Mouse (Mus musculus): ENCODE data around the gene Rln3. TPM values are rescaled to one million over a fixed set of nuclear protein-coding genes. Genes with fewer than 3 reads are reported as not detected.
"Not testable (repeated sequence)": the region's sequence is repeated elsewhere in the genome, so short reads cannot be mapped to it uniquely, and the experiment has no call there.

Rln3 gene
- polyA plus RNA-seq, 1 experiment from 2014 or later = not detected

DNA sequence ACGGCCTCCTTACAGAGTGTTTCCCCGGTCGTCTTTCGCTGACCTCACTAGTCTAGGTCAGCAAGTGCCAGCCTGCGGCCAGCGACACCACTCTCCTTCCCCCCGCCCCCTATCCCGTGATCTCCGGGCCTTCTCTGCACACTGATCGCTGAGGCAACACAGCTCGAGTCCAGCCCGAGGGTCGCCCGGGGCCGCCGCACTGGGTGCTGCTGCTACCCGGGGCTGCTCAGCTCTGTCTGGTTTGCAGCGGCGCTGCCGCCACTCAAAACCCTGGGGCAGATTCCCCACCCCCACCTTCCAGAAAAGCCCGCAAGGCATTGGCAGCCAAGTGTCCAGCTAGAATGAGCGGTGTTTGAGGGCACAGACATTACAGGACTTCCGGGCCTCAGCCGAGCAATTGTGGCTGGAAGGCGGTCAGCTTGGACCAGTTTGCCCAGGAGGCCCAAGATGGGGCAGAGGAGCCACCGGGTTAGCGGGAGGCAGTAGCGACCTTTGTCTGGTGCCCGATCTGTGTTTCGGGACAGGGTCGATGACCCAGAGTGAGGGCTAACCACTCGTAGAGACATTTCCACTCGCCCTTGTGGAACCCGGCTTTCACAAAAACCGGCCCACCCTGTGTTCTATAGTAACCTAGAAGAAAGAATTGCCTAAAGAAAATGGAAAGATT lies 32.2 kb downstream of the Rln3 start:
- H3K27ac ChIP-seq = no peak overlapping the region
- ATAC-seq (ENCODE audit: insufficient number of reproducible peaks, low FRiP score, low TSS enrichment, low read depth) = no peak
- WGBS = 10% methylated on average over 35 of the region's 35 CpGs
- H3K27me3 ChIP-seq = peaks cover 44% of the 10 kb centered on the region
- H3K4me1 ChIP-seq = peaks cover 34% of the 10 kb centered on the region
- no peaks in the 10 kb centered on the region for H3K36me3 ChIP-seq
- peak overlapping the region; percentile 99 for H3K4me2 ChIP-seq
- peak overlapping the region; percentile 53 for H3K4me3 ChIP-seq
- peak overlapping the region; percentile 17; the same call in 1 of the 2 replicates for H3K9ac ChIP-seq
- H3K9me3 ChIP-seq = no peaks in the 10 kb centered on the region

DNA sequence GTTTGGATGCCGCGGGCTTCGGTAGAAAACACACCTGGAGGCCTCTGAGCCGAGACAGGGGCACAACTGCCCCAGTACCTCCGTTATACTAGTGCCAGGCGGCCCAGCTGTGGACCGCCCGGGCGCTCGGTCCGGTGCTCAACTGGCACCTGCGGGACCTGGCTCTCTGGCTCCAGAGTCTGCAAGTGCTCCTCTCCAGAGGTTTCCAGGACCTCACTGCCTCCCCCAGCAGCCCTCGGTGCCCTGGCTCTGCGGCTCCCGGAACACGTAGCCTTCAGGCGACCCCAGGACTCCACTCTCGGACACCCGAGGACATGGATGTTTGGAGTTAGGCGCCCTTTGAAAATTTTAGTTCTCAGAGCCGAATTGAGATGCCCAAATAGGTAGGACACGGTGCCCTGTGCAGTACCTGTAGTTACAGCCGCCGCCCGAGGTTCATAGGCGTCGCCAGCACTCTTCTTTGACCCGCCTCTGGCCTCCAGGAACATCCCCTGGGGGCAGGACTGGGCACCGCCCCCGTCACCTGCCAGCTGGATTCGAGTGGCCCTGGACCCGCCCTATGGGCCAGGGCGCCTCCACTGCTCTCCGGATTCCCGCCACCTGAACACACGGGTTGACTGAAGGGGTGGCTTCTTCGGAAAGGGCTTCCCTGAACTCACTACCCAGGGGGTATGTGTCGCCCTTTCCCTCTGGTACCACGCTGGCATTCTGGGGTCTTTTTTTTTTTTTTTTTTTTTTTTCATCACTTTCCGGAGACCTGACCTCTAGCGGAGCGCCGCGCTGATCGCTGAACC lies 32.9 kb downstream of the Rln3 start, which contains the start of gene 2210011C24Rik:
TSS of gene 2210011C24Rik (minus strand) at position 467 of the 794 bp plus-strand sequence.
- H3K4me1 ChIP-seq = peaks cover 34% of the 10 kb centered on the region
- no peak for ATAC-seq (ENCODE audit: insufficient number of reproducible peaks, low FRiP score, low TSS enrichment, low read depth)
- peak within 1 kb of the TSS; percentile 99 for H3K4me2 ChIP-seq
- peak within 1 kb of the TSS; percentile 31 for H3K9ac ChIP-seq
- no peak within 1 kb of the TSS for H3K27ac ChIP-seq
- no peaks in the 10 kb centered on the region for H3K36me3 ChIP-seq
- no peaks in the 10 kb centered on the region for H3K9me3 ChIP-seq
- H3K4me3 ChIP-seq = peak within 1 kb of the TSS; percentile 53
- 1% methylated on average over 45 of the region's 45 CpGs for WGBS
- peaks cover 44% of the 10 kb centered on the region for H3K27me3 ChIP-seq

- 2% methylated on average over 83 of the region's 83 CpGs for WGBS
- Histone ChIP-seq H3K4me1 (peaks cover 34% of the 10 kb centered on the region), H3K4me2 (peak overlapping the region; percentile 99), H3K4me3 (peak overlapping the region; percentile 53), H3K9me3 (no peaks in the 10 kb centered on the region), H3K9ac (peak overlapping the region; percentile 31), H3K27ac (no peak overlapping the region), H3K27me3 (peaks cover 44% of the 10 kb centered on the region), H3K36me3 (no peaks in the 10 kb centered on the region)
- 0 out of 2 replicates have a peak, but pooled peaks have one; percentile 45 for ATAC-seq (ENCODE audit: insufficient number of reproducible peaks, low FRiP score, low TSS enrichment, low read depth)
Measured at GRCm38 (mm10) chr8:84010625-84011611, 33.9 kb downstream of the Rln3 start.

- no peaks in the 10 kb centered on the region for H3K36me3 ChIP-seq
- H3K4me1 ChIP-seq = peaks cover 38% of the 10 kb centered on the region
- WGBS = 1% methylated on average over 11 of the region's 11 CpGs
- no peak overlapping the region for H3K9ac ChIP-seq
- H3K4me2 ChIP-seq = no peak overlapping the region; the same call in 1 of the 2 replicates
- ATAC-seq (ENCODE audit: insufficient number of reproducible peaks, low FRiP score, low TSS enrichment, low read depth) = no peak
- no peak overlapping the region for H3K27ac ChIP-seq
- peaks cover 44% of the 10 kb centered on the region for H3K27me3 ChIP-seq
- H3K4me3 ChIP-seq = no peak overlapping the region
- no peaks in the 10 kb centered on the region for H3K9me3 ChIP-seq
Measured at GRCm38 (mm10) chr8:84009876-84010275, 34.9 kb downstream of the Rln3 start.

DNA sequence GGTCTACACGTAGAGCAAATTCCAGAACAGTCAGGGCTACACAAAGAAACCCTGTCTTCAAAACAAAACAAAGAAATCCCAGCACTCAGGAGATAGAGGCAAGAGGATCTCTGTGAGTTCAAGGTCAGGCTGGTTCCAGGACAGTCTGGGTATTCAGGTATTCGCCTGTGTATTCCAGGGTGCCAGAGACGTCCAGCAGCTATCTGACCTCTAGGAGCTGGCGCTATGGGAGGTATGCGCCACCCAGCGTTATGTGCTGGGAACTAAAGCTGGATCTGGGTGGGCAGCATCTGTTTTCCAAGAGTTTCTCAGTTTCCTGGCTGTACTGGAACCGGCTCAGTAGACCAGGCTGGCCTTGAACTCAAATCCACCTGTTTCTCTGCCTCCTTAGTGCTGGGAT lies 36.4 kb downstream of the Rln3 start:
- Histone ChIP-seq H3K9ac (no peak overlapping the region), H3K4me2 (no peak overlapping the region), H3K27me3 (peaks cover 35% of the 10 kb centered on the region), H3K27ac (no peak overlapping the region), H3K36me3 (no peaks in the 10 kb centered on the region), H3K9me3 (no peaks in the 10 kb centered on the region), H3K4me1 (peaks cover 48% of the 10 kb centered on the region), H3K4me3 (no peak overlapping the region)
- no peak for ATAC-seq (ENCODE audit: insufficient number of reproducible peaks, low FRiP score, low TSS enrichment, low read depth)
- WGBS = 33% methylated on average over 7 of the region's 7 CpGs

DNA sequence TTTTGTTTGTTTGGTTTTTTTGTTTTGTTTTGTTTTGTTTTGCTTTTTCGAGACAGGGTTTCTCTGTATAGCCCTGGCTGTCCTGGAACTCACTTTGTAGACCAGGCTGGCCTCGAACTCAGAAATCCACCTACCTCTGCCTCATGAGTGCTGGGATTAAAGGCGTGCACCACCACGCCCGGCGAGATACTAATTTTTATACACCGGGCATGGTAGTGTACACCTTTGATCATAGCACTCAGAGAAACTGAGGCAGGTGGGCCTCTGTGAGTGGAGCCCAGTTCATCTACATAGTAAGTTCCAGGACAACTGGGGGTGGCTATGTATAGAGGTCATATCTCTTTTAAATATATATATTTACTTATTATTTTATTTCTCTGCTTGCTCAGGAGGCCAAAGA lies 39.3 kb downstream of the Rln3 start:
- not testable (repeated sequence) for H3K9me3 ChIP-seq; H3K9ac ChIP-seq; H3K4me3 ChIP-seq; H3K27ac ChIP-seq; H3K27me3 ChIP-seq; H3K4me2 ChIP-seq; ATAC-seq (ENCODE audit: insufficient number of reproducible peaks, low FRiP score, low TSS enrichment, low read depth)
- WGBS = 98% methylated on average over 7 of the region's 7 CpGs
- peaks cover 17% of the 10 kb centered on the region for H3K36me3 ChIP-seq
- peaks cover 40% of the 10 kb centered on the region for H3K4me1 ChIP-seq

- peak; percentile 81 for ATAC-seq (ENCODE audit: insufficient number of reproducible peaks, low FRiP score, low TSS enrichment, low read depth)
- Histone ChIP-seq H3K27ac (peak overlapping the region; percentile 89), H3K4me2 (peak overlapping the region; percentile 93), H3K4me3 (peak overlapping the region; percentile 61), H3K27me3 (no peaks in the 10 kb centered on the region), H3K4me1 (peaks cover 34% of the 10 kb centered on the region), H3K9ac (peak overlapping the region; percentile 44), H3K9me3 (no peaks in the 10 kb centered on the region), H3K36me3 (peaks cover 25% of the 10 kb centered on the region)
- 1% methylated on average over 30 of the region's 30 CpGs for WGBS
Measured at GRCm38 (mm10) chr8:84004533-84005201, 40.1 kb downstream of the Rln3 start.

- no peak for ATAC-seq (ENCODE audit: insufficient number of reproducible peaks, low FRiP score, low TSS enrichment, low read depth)
- 71% methylated on average over 6 of the region's 6 CpGs for WGBS
- H3K27ac ChIP-seq = peak overlapping the region; percentile 89; the same call in 1 of the 2 replicates
- H3K36me3 ChIP-seq = peaks cover 31% of the 10 kb centered on the region
- no peak overlapping the region for H3K9ac ChIP-seq
- no peaks in the 10 kb centered on the region for H3K9me3 ChIP-seq
- peak overlapping the region; percentile 93 for H3K4me2 ChIP-seq
- H3K4me3 ChIP-seq = peak overlapping the region; percentile 61
- peaks cover 41% of the 10 kb centered on the region for H3K4me1 ChIP-seq
- H3K27me3 ChIP-seq = no peaks in the 10 kb centered on the region
Measured at GRCm38 (mm10) chr8:84003612-84004246, 41.1 kb downstream of the Rln3 start.

DNA sequence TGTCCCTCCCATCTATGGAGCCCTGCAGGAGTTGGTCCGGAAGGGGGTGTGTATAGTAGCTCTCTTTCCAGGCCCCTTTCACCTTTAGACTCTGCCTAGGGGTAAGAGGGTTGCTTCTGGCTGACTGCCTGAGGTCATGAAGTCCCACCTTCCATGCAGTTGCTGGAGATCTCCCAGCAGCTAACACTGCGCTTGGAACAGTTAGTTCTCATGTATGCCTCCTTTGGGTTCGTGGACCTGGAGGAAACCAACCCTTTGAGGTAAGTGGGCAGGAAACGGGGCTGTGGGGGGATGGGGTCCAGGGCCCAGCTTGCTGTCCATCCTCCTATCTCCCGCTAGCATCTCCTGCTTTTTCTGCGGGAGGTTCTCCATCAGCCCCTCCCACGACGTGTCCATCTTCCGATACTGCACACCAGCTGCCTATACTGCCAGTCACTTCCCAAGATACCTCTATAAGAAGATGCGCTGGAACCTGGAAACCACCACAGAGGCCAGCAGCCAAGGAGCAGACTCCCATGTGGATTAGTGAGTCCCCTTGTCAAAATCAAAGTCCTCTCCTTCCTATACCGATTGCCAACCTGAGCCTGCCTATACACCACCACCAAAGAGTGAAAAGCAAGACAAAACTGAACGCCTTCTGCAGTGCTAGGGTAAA lies 41.7 kb downstream of the Rln3 start:
- 67% methylated on average over 12 of the region's 12 CpGs for WGBS
- peaks cover 42% of the 10 kb centered on the region for H3K4me1 ChIP-seq
- H3K4me3 ChIP-seq = no peak overlapping the region
- ATAC-seq (ENCODE audit: insufficient number of reproducible peaks, low FRiP score, low TSS enrichment, low read depth) = no peak
- H3K27me3 ChIP-seq = no peaks in the 10 kb centered on the region
- no peak overlapping the region for H3K27ac ChIP-seq
- no peaks in the 10 kb centered on the region for H3K9me3 ChIP-seq
- H3K4me2 ChIP-seq = no peak overlapping the region
- peaks cover 31% of the 10 kb centered on the region for H3K36me3 ChIP-seq
- no peak overlapping the region for H3K9ac ChIP-seq

GRCm38 (mm10) chr8:84001281-84002000 lies 43.4 kb downstream of the Rln3 start, which contains the start of gene 1700067K01Rik:
1700067K01Rik (plus strand) TSS chr8:84001502.
- Histone ChIP-seq H3K27me3 (no peaks in the 10 kb centered on the region), H3K4me2 (0 out of 2 replicates have a peak within 1 kb of the TSS, but pooled peaks have one; percentile 14), H3K9ac (no peak within 1 kb of the TSS), H3K4me1 (peaks cover 45% of the 10 kb centered on the region), H3K4me3 (no peak within 1 kb of the TSS), H3K27ac (no peak within 1 kb of the TSS), H3K9me3 (no peaks in the 10 kb centered on the region), H3K36me3 (peaks cover 31% of the 10 kb centered on the region)
- WGBS = 39% methylated on average over 59 of the region's 61 CpGs
- no peak for ATAC-seq (ENCODE audit: insufficient number of reproducible peaks, low FRiP score, low TSS enrichment, low read depth)
